Mouse (Mus musculus) gastrocnemius, adult 2 months (tissue): ENCODE measurements around the gene Ostm1. TPM values are rescaled to one million over a fixed set of nuclear protein-coding genes. Genes with fewer than 3 reads are reported as not detected.

ENCODE experiments used
- DNase-seq: peaks from one replicate; pipeline ENCODE4 v3.0.0; 2022
- H3K27ac ChIP-seq: fragments of 200-600 bp; 2 replicates; pipeline ENCODE4 v1.8.1; 2022; ENCODE audit warnings: mild to moderate bottlenecking
- H3K4me3 ChIP-seq: fragments of 200-600 bp; 2 replicates; pipeline ENCODE4 v1.8.1; 2022; ENCODE audit warnings: mild to moderate bottlenecking, moderate library complexity
- CTCF ChIP-seq: fragments of 200-600 bp; IDR thresholded peaks from 2 replicates; pipeline ENCODE4 v1.8.1; 2022; ENCODE audit warnings: antibody characterized with exemption, mild to moderate bottlenecking, moderate library complexity
- intact Hi-C: fragments of 180-260 bp; cut with DNase I; formaldehyde crosslinking; loops from one replicate; pipeline ENCODE4 v1.15.1; 2025
- total RNA-seq, 2 experiments: library from RNA; stranded (reverse); gene quantifications; 2 replicates each; pipeline ENCODE4 v1.2.3; 2021

Gene Ostm1
- total RNA-seq, 2 experiments from 2014 or later, result 14.7 to 22.2 TPM

DNA sequence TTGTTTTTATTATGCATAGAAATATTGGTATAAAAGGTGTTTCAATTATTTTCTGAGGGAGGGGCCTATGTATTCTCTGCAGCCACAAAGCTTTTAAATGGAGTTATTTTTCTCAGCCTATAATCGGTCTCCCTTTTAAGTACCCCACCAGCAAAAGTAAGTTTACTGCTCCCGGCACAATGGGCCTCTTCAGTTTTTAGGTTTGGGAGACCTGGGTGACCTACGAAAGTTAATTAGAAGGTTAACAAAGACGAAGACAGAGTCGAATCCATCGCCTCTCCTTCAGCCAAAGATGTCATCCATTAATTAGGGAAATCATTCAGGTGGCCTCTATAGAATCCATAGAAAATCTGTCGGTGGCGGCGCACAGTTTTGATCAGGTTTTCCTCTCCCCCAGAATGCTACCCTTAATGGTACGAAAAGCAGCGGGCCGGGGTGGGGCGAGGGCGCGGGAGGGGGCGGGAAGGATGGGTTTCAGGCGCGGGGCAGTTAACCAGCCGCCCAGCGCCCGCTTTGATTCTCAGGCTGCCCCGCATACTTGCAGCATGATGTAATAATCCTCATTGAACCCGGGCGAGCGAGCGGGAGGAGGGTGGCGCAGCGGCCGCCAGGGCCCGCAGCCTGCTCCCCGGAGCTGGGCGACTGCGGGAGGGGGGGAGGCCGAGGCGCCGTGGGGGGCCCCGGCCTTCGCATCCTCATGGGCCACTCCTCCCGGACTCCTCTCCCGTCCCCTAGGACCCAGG is 30.2 kb downstream of the Ostm1 start:
- no peak overlapping the region for H3K27ac ChIP-seq
- peak; percentile 38 for DNase-seq
- TF ChIP-seq CTCF, result no peak
- peak overlapping the region; percentile 63 for H3K4me3 ChIP-seq
- intact Hi-C loops, result no loop called here

DNA sequence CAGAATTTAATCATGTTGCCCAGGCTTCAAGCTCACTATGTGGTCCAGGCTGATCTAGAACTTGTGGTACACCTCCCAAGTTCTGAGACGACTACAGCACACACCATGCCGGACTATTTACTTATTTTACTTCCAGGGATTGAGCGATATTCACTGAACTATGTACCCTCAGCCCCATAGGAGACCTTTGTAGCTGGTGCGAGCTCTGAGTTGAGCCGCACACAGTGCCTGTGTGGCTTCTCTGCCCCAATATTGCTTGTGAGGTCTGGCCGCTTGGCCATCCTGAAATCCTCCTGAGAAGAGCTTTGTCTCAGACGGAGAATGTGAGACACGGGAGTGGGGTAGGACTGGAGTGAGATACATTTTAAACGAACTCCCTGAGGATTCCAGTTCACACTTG is 31.1 kb downstream of the Ostm1 start:
- no peak for DNase-seq
- no peak for TF ChIP-seq CTCF
- intact Hi-C loops, result no loop called here
- no peak overlapping the region for H3K4me3 ChIP-seq
- H3K27ac ChIP-seq, result no peak overlapping the region

DNA sequence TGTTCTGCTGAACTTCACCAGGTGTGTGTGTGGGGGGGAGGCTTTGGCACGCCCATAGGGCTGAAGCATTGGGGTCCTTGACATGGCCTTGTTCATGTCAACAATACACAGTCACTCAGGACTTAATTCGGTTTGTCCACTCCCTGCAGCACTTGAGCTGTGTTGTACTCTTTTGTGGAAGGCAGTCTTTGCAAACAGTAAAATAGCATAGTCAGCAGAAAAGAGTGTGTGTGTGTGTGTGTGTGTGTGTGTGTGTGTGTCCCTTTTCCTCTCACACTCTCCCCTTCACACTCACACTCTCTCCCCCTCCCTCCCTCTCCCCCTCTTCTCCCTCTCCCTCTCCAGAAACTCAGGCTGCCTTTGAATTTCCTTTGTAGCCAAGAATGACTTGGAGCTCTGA is 34.7 kb downstream of the Ostm1 start:
- no peak for DNase-seq
- intact Hi-C loops, result no loop called here
- Histone ChIP-seq H3K27ac (no peak overlapping the region), H3K4me3 (no peak overlapping the region)
- TF ChIP-seq CTCF, result no peak

DNA sequence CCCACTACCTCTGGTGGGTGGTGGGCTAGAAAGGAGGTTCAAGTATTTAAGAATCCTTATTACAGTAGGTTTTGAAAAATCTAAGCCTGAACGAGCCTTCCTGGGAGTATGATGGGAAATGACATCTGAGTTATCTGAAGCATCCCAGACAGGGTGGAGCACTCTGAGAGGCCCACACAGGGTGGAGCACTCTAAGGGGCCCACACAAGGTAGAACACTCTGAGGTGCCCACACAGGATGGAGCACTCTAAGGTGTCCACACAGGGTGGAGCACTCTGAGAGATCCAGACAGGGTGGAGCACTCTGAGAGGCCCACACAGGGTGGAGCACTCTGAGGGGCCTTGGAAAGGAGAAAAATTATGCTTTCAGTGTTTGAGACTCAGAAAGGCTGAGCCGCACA is 42.3 kb downstream of the Ostm1 start:
- Histone ChIP-seq H3K27ac (no peak overlapping the region), H3K4me3 (no peak overlapping the region)
- TF ChIP-seq CTCF, result no peak
- DNase-seq, result no peak
- intact Hi-C loops, result no loop called here

DNA sequence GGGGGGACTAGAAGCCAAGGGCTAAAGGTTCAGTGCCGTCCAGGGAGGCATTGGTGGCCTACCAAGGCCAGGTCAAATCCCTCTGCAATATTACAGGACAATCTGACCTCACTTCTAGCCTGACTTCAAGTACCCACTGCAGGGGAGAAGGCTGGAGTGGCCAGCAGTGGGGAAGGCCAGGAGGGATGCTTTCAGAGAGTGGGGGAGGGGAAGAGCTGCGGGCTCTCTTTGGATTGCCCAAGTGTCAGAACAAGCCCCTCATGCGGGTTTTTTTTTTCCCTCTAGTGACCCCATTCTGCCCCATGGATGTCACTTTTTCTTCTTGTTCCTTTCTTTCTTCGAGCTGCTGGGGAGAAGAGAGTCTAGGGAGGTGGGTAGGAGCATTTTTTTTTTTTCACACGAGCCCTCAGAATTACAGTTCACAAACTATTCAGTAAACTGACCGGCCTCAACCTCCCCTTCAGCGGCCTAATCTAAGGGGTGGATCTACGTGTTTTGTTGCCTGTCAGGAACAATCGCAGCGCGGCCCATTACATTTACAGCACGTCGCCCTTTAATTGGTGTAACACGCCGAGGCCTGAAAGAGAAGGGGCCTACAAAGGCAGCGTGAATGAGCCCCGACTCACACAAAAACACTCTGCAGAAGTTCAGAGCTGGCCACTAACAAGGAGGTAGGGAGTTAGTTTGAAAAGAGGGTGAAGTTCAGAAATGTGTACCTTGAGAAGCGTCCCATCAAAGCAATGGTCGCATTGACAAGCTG is 47.2 kb downstream of the Ostm1 start:
- H3K4me3 ChIP-seq, result no peak overlapping the region
- intact Hi-C loops, result loop anchor here (5.0 to 10.0 kb wide), 2 partner anchors 48 to 104 kb away; partner anchors contain the start of genes Nr2e1 and Ostm1
- no peak for DNase-seq
- no peak for TF ChIP-seq CTCF
- H3K27ac ChIP-seq, result no peak overlapping the region

DNA sequence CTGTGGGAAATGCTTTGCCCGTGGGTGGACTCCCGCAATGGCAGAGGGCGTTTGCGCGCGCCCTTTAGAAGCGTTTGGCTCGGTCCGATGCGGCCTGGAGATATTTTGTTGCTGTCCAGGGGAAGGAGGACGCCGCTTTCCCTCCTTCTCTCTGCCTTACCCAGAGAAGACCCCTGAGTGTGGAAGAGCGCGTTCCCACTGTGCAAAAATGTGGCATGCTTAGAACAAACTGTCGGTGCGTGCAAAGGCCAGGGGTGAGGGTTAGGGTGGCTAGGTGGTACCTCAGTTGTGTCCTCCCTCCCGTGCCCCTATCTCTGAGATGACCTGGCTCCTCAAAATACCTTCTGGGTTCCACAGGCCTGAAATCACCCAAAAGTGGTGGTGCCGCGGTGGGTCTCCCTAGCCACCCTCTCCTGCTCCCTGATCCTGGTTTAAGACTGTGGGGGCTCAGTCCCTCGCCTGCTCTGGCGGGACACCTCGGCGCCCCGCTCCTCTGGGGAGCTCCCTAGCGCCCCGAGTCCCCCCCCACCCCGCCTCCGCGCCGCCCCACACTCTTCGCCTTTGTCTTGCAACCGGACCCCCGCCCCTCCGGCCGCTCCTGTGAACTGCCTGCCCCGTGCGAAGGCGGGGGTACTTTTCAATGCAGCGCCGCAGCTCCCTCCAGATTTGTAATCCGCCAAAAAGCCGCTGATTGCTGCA is 48.3 kb downstream of the Ostm1 start:
- no peak for DNase-seq
- TF ChIP-seq CTCF, result no peak
- intact Hi-C loops, result loop anchor here (5.0 to 10.0 kb wide), 2 partner anchors 50 to 103 kb away; partner anchors contain the start of genes Nr2e1 and Ostm1
- Histone ChIP-seq H3K4me3 (peak overlapping the region; percentile 77), H3K27ac (no peak overlapping the region)

DNA sequence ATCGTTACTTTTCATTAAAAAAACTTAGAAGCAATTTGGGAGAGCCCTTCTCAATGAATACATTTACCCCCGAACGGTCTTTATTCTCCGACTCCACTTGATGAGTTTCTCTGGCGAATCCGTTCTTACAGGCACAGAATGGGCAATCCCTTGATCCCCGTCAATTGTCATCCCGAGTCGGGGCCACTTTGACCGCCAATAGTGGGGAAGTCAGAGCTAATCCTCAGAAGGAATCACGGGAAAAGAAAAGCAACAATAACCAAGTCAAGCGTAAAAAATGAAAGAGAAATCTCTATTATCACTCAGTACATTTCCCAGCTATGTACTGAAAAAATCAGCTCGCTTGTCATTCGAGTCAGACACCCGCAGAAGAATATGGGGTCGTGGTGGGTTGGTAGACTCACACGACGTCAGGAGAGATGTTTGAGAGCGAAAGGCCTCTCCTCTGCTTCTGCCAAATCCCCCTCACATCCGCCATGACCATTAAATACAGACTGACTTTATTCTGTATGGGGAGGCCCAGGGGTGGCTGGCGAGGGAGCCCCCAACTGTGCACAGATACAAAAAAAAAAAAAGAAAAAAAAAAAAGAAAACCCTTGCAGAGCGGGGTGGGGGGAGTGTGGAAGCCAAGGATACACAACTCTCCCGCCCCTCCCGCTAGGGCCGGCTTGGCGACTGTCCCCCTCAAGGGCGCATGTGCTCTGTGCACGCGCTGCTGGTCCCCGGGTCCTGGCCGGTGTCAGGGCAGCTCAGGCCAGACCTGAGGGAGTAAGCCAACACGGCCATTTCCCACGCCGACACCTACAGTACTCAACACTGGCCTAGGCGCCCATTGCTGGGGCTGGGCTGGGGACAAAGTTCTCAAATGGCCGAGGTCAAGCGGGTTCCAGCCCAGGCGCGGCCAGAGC is 49.1 kb downstream of the Ostm1 start:
- TF ChIP-seq CTCF, result no peak
- no peak overlapping the region for H3K27ac ChIP-seq
- intact Hi-C loops, result loop anchor here (5.0 to 10.0 kb wide), 2 partner anchors 50 to 102 kb away; partner anchors contain the start of genes Nr2e1 and Ostm1
- peak overlapping the region; percentile 77 for H3K4me3 ChIP-seq
- peak; percentile 26 for DNase-seq

DNA sequence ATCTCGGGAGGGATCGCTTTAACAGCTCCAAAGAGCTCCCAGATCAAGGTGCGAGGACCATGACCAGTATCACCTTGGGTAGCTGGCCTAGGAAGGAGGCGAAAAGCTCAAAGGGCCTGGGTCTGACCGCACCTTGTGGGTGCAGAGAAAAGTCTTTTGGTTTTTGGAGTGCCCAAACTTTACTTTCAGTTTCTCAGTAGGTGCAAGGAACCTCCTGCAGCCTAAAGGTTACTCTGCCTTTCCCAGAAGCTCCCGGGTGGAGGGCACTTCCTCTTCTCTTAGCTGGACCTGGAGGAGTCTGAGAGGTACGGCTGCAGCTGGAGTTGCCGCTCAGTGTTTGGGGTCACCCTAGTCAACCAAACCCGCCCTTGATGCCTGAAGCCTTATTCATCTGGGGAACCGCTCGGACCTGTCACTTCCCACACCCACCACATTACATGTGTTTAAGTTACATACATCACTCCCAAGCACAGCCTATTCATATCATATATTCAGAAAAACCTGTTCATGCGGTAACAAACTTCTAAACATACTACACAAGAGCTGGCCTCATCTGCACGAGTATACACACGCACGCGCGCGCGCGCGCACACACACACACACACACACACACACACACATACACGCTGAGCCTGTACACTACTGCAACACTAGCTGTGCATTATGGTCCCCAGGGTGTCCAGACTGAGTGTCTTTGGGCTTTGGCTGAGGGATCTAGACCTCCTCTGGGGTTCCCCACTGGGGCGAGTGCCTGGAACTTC is 49.9 kb downstream of the Ostm1 start:
- DNase-seq, result peak; percentile 29
- intact Hi-C loops, result loop anchor here (5.0 to 10.0 kb wide), 2 partner anchors 51 to 101 kb away; partner anchors contain the start of genes Nr2e1 and Ostm1

DNA sequence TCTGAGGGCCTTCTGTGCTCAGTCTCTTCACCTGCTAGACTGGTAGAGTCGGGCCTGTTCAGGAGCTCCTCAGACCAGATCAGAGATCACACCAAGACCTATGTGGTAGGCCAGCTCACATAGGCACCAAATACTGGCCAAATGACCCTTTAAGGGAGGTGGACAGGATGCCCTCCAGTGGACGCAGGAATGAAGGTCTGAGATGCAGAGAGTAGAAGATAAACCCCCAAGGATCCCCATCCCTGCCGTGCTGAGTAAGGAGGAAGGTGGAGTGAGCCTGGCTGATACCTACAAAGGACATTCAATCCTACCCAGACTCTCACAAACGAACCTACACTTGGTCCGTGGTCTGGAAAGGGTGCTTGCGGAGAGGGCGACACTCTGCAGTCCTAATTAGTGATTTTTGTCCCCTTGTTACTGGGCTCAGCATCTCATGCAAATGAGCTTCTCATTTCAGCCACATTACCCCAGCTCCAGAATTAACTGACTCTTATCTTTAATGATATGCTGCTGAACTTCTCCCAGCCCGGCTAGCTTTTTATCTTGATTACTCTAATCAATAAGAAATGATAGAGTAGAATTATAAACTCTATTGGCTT is 50.6 kb downstream of the Ostm1 start:
- DNase-seq, result no peak
- intact Hi-C loops, result loop anchor here (5.0 to 10.0 kb wide), 2 partner anchors 52 to 101 kb away; partner anchors contain the start of genes Nr2e1 and Ostm1
- Histone ChIP-seq H3K4me3 (peak overlapping the region; percentile 77), H3K27ac (no peak overlapping the region)
- no peak for TF ChIP-seq CTCF

More for the DNA sequence above, 49.9 kb downstream of the Ostm1 start:
- Histone ChIP-seq H3K27ac (no peak overlapping the region), H3K4me3 (peak overlapping the region; percentile 77)
- no peak for TF ChIP-seq CTCF

DNA sequence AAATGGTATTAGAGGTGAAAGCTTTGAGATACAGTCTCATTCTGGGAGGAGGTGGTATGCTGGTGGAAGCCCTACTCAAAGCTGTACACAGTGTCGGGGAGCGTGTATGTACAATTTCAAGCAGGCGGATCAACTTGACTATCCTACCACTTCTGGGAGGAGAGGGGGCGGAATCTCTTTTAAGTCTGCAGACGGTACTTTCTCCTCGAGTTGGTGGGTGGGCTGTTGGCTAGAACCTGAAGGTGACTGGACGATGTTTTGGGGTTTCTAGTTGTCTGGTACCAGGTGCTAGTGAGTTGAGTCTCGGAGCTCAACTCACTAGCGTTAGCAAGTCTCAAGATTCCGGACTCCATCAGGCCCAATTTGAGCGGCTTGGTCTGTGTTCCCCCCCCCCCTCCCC is 51.4 kb downstream of the Ostm1 start:
- intact Hi-C loops, result loop anchor here (5.0 to 10.0 kb wide), 3 partner anchors 100 to 653 kb away; no protein-coding TSS in a partner anchor
- no peak for DNase-seq
- no peak overlapping the region for H3K27ac ChIP-seq
- no peak for TF ChIP-seq CTCF
- H3K4me3 ChIP-seq, result peak overlapping the region; percentile 17; the same call in 1 of the 2 replicates
